Mouse (Mus musculus) left cerebral cortex, postnatal 4 days (tissue): ENCODE results near the gene Sebox. TPM values are rescaled to one million over a fixed set of nuclear protein-coding genes. Genes with fewer than 3 reads are reported as not detected.
A peak's percentile ranks its signal among the peaks of the same experiment; 100 is the strongest.
"Not testable (repeated sequence)": the region's sequence is repeated elsewhere in the genome, so short reads cannot be mapped to it uniquely, and the experiment has no call there.

Experiments
- DNase-seq: peaks from one replicate; pipeline ENCODE4 v3.0.0-alpha.2; 2022
- intact Hi-C: fragments of 180-260 bp; cut with DNase I; formaldehyde crosslinking; loops from one replicate; pipeline ENCODE4 v1.15.1; 2025
- total RNA-seq, 2 experiments: library from RNA; stranded (reverse); gene quantifications; 2 replicates each; pipeline ENCODE4 v1.2.3; 2021

Gene Sebox
- total RNA-seq, 2 experiments from 2014 or later = 0.26 to 0.30 TPM

DNA sequence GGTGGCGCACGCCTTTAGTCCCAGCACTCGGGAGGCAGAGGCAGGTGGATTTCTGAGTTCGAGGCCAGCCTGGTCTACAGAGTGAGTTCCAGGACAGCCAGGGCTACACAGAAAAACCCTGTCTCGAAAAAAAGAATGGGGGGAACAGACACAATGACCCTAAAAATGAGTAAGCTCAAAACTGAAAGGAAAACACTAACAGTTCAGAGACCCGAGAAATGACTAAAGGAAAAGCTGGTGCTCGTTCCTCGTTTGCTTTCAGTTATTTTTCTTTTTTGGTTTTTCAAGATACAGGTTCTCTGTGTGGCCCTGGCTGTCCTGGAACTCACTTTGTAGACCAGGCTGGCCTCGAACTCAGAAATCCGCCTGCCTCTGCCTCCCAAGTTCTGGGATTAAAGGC is 28.3 kb downstream of the Sebox start:
- intact Hi-C loops, DNase-seq: not testable (repeated sequence)

DNA sequence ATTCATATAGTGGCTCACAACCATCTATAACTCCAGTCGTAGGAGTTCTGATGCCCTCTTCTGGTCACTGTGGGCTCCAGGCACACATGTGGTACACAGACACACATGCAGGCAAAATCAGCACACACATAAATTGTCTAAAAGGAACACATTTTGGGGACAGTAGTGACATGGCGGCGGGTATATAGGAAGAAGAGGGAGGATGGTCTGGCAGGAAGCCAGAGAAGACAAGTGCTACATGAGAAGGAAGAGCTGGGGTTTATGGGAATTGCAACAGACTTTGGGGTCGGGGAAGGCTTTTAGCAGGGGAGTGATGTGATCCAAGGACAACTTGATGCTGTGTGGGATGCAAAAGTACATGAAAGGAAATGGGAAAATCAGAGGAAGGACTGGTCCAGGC is 31.3 kb downstream of the Sebox start:
- intact Hi-C loops = no loop called here
- DNase-seq = no peak

DNA sequence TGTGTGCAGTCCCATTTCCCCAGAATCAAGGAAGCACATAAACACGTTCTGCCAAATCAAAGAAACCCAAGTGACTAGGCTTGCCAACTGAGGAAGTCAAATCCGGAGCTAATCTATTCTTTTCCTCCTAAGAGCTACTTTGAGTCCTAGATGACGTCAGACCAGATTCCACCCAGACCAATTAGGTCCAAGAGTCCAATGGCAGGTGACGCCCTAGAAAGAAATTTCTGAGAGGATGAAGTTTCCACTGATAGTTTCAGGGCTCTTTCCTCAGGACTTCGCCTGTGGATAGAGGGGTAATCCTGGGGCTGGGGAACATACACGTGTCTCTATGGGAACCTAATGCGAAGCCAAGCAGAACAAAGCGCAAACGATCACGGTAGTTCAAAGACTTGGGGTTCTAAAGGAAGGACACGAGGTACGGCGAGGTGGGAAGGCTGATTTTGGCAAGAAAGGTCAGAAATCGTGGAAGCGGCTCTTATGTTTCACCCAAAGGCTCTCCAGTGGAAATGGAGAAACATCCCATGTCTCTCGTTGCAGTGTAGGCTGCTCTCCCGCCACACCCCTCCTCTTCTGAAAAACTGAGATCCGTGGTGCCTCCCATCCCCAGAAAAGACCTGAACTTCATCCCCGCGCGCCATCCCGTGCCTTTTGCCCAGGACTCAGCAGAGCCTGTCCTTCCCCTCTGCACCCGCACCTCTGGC is 32.3 kb downstream of the Sebox start:
- intact Hi-C loops = no loop called here
- no peak for DNase-seq

DNA sequence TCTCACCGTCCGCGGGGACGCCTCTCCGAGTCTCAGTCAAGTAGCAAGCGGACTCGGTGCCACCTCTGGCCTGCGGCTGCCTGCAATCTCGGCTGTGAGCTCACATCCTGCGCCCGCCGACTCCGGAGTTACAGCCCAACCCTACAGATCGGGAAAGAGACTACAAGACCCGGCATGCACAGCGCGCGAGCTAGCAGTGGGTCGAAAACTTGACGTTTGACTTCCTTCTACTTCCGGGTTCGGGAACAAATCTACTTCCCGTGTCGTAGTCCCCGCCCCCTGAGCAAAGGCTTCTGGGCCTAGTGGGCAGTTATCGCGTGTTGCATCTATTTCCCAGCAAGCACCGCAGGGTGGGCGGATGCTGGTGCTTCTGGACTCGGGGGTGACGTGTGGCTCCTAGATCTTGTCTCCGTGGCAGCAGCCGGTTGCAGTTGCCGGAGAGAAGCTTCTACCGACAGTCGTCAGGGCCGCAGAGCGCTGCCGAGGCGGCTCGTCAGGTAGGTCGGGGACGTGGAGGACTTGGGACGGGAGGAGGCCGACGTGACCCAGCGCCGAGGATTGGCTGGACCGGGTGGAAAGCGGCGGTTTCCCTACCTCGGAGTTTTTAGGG is 32.9 kb downstream of the Sebox start, which contains the start of the genes Tnfaip1 and Ift20:
Tnfaip1 (minus strand) TSS at position 253 of the 610 bp plus-strand sequence.
Ift20 (plus strand) TSS at position 282 of the 610 bp plus-strand sequence.
- intact Hi-C loops = no loop called here

DNA sequence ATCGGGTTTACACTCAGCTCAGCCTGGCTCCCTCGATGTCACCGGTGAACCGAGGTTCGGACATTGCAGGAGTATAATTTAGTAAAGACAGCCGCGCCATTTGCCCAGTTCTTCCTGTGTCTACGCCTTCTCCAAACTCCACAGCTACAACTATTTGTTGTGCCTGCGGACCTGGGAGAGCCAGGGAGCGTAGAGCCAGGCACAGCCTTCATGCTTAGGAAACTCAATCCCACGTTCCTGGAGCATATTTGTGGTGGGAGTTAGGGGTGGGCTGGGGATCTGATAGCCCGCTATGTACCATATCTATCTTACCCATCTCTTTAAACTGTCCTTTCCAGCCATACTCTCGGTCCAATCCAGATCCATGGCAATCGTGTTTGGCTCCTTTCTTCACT is 33.4 kb downstream of the Sebox start:
- DNase-seq = no peak
- intact Hi-C loops = no loop called here

More for the DNA sequence above, 32.9 kb downstream of the Sebox start, which contains the start of the genes Tnfaip1 and Ift20:
- peak; percentile 98 for DNase-seq

DNA sequence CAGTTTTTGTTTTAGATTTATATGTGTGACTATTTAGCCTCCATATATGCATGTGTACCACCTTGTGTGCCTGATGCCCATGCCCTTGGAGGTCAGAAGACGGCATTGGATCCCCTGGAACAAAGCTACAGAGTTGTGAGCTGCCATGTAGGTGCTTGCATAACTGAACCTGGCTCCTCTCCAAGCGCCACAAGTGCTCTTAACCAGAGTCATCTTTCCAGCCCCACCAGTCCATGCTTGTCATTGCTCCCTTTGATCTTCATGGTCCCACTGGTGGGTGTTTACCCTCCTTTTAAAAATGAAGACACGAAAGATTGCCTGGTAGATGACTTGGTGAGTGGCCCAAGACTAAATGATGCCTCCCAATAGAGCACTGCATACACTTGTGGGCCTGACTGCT is 37.1 kb downstream of the Sebox start:
- no peak for DNase-seq
- intact Hi-C loops = no loop called here

DNA sequence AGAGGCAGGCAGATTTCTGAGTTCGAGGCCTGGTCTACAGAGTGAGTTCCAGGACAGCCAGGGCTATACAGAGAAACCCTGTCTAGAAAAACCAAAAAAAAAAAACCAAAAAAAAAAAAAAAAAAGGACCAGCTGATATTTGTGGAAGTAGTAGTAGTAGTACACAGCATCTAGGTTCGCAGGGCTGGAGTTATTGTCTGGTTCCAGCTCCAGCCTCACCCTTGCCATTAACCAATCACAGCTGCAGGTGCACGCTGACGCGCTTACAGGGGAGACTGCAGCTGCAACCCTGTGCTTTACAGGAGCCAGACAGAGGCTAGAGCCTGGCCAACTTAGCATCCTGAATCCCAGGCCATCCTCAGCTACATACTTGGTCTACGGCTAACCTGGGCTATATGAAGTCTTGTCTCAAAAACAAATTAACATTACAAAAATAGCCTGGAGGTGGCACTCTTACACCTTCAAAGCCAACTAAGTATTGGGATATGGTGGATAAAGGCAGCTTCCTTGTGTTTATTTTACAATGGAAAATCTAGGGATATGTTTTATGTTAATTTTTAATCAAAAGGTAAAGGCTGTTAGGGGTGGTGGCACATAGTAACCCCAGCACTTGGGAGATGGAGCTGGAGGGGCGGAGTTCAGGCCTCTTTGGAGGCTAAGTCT is 41.3 kb downstream of the Sebox start:
- DNase-seq = no peak
- intact Hi-C loops = loop anchor here (5.0 kb wide), 1 partner anchor 283 kb away; the partner anchor contains the start of gene Lyrm9

DNA sequence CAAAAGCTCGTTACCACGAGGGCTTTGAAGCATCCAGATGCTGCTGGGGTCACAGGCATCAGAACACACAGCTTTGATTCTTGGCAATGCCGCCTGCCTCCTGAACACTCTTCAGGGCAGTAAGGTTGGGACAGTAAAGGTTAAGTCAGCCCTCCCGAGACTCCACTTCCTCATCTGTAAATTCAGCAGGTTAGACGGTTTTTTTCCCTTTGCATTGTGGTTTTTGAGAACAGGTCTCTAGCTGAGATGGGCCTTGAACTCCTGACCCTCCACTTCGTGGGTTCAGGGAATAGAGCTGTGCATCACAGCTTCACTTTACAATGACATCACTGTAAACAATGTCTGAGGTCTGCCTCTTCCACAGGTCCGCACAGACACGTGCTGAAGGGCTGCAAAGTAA is 41.9 kb downstream of the Sebox start:
- intact Hi-C loops = loop anchor here (5.0 kb wide), 1 partner anchor 282 kb away; the partner anchor contains the start of gene Lyrm9
- DNase-seq = no peak

DNA sequence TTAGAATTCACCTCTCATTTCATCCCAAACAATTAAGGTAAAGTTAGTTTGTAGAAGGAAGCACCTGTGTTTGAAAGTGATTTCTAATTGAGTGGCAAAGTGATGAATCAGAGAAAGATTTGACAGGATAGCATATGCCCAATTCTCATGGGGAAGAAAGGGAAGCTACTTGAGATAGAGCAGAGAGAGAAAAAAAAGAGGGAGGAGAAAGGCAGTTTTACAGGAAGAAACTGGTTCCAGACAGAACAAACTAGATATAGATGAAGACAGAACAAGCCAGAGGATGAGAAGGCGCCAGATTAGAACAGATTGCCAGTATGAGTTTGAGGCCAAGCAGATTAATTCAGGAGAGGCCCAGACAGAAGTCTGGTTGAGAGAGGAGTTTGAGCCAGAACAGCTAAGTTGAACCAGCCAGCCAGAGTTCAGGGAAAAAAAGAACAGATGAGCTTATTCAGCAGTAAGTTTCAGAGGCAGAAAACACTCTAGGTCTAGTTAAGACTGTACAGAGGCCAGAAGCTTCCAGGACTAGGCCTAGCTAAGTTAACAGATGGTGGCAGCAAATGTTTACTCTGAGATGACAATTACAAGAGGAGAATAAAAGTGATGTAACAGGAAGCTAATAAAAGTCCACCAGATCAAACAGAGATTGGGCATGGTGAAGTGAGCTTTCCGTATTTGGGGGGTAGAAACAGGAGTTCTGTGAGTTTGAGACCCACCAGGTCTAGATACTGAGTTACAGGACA is 44.6 kb downstream of the Sebox start:
- DNase-seq = no peak
- intact Hi-C loops = loop anchor here (5.0 kb wide), 1 partner anchor 279 kb away; the partner anchor contains the start of gene Lyrm9

DNA sequence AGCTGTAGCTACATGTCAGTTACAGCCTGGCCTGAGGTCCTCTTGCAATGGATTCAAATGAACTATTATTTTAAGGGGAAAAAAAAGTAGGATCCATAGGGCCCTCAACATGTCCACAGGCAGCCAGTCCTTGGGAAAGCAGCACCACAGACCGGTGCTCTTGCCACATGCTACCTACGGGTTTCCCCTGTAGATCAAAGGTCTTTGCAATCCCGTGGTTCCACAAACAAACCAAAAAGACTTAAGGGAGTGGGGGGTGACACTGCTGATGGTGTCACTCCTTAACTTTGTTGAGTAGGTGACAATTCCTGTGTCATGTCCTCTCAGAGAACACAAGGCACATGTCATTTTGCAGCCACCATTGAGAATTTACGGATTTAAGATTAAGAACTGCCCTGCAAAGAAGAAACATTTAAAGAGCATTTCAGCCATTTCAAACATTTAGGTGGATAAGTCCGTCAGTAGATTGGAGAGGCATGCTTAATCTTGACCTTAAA is 46.3 kb downstream of the Sebox start:
- intact Hi-C loops = loop anchor here (5.0 kb wide), 1 partner anchor 278 kb away; the partner anchor contains the start of gene Lyrm9
- no peak for DNase-seq

DNA sequence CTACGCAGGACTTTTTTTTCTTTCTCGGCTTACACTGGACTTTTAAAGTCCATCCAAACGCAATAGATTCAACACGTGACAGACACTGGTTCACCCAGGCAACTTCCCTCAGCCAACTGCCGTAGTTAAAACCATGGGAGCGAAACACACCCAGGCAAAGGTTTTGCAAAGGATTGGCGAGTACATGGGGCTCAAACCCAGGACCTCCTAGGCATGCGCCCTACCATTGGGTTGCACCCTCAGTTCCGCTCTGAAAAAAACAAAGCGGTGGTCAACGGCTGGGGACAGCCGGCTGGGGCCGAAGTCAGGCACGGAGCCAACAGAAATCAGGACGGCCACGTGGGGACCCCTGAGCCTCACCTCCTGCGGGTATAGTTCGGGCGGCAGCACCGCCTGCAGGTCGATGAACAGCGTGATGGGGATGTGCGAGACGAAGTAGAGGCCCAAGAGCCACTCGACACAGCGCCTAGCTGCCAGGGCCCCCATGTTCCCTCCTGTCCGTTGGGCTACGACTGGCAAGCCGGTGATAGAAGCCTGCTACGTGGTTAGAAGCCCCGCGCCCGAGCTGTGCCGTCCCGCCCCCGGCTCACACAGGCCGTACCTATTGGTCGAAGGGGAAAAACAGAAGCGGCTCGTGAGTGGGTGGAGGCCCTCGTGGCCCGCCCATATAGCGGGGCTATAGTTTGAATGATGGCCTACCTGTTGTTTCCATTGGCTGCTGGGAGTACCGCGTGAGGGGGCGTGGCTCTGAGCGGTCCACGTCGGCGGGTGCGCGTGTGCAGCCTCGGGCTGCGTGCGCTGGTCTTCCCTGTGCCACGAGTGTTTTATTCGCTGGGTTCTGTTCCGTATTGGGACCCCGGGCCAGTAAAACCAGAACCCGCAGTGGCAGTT is 47.2 kb downstream of the Sebox start, which contains the start of gene Tmem97:
Tmem97 (minus strand) TSS at position 610 of the 891 bp plus-strand sequence.
- DNase-seq = peak; percentile 97
- intact Hi-C loops = loop anchor here (10.0 kb wide), 1 partner anchor 404 kb away; no protein-coding TSS in a partner anchor

DNA sequence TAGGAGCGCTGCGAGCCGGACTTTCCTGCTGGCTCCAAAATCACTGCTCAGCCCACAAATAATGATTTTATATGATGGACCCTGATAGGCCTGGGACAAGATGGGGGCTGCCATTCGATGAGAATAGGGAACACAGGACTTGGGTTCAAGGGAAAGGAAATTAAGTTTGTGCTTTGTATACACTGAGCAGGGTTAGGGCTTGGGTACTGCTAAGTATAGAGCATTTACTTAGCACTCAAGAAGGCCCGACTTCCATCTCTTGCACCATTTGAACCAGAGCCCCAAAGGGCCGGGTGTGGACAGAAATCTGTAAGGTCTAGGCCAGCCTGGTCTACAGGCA is 47.8 kb downstream of the Sebox start:
- no peak for DNase-seq
- intact Hi-C loops = loop anchor here (10.0 kb wide), 1 partner anchor 404 kb away; no protein-coding TSS in a partner anchor

Other genes starting within 250 kb of the Sebox start
- 100 to 1,000 TPM; 111 to 113 TPM for gene 2610507B11Rik, start 241.7 kb upstream of the Sebox start, total RNA-seq
- 1 to 10 TPM in 1 of 2 experiments, under 1 TPM in 1; 0.72 to 1.1 TPM for gene BC030499, start 212.6 kb upstream of the Sebox start, total RNA-seq
- gene Spag5, start 201.9 kb upstream of the Sebox start, total RNA-seq = 1 to 10 TPM; 5.2 to 6.2 TPM
- gene Aldoc, start 180.5 kb upstream of the Sebox start, total RNA-seq = 100 to 1,000 TPM; 109 to 113 TPM
- 10 to 100 TPM; 52.9 to 59.9 TPM for gene Pigs, start 175.0 kb upstream of the Sebox start, total RNA-seq
- gene Unc119, start 160.0 kb upstream of the Sebox start, total RNA-seq = 10 to 100 TPM; 51.8 to 57.5 TPM
- gene Foxn1, start 116.9 kb upstream of the Sebox start, total RNA-seq = not detected
- gene Slc13a2, start 81.2 kb upstream of the Sebox start, total RNA-seq = not detected
- 10 to 100 TPM in 1 of 2 experiments, 1 to 10 TPM in 1; 7.6 to 11.8 TPM for gene Slc46a1, start 37.8 kb upstream of the Sebox start, total RNA-seq
- 10 to 100 TPM; 69.3 to 71.4 TPM for gene Sarm1, start 5.7 kb upstream of the Sebox start, total RNA-seq
- gene Vtn, start 4.4 kb upstream of the Sebox start, total RNA-seq = 10 to 100 TPM; 60.0 to 67.3 TPM
- 10 to 100 TPM; 35.6 to 35.7 TPM for gene Tmem199, start 8.7 kb downstream of the Sebox start, total RNA-seq
- 100 to 1,000 TPM; 113 to 118 TPM for gene Poldip2, start 8.7 kb downstream of the Sebox start, total RNA-seq
- gene Tnfaip1, start 32.9 kb downstream of the Sebox start, total RNA-seq = 10 to 100 TPM; 54.5 to 59.7 TPM
- 10 to 100 TPM; 54.6 to 59.7 TPM for gene Ift20, start 32.9 kb downstream of the Sebox start, total RNA-seq
- 10 to 100 TPM; 26.5 to 31.1 TPM for gene Tmem97, start 47.3 kb downstream of the Sebox start, total RNA-seq
- 10 to 100 TPM; 49.3 to 52.0 TPM for gene Nlk, start 193.9 kb downstream of the Sebox start, total RNA-seq
- 10 to 100 TPM; 16.8 to 17.5 TPM for gene Ccnq, start 248.3 kb downstream of the Sebox start, total RNA-seq